Mouse (Mus musculus) heart, postnatal 0 days (tissue): ENCODE measurements at regions not wholly inside any gene's neighbourhood (a gene's known extent, or its start where the extent isn't known, plus 50 kb on each side); places are given as distances from the start of the nearest gene placed in this dataset.

ENCODE experiments used
- ATAC-seq: fragments of 200-750 bp; cut with Nextera tagmentation; 2 replicates; pipeline ENCODE4 v1.8.0; 2017; ENCODE audit warnings: low read depth, moderate number of reproducible peaks, moderate library complexity; ENCODE audit not compliant: insufficient read depth
- DNase-seq: peaks from one replicate; pipeline ENCODE4 v3.0.0-alpha.2; 2016; ENCODE audit warnings: low spot score
- H3K27ac ChIP-seq: fragments of 300-500 bp; sonication (generic); 2 replicates; pipeline ENCODE4 v1.5.1; 2014; ENCODE audit warnings: low read depth, mild to moderate bottlenecking
- H3K27me3 ChIP-seq: fragments of 300-500 bp; sonication (generic); 2 replicates; pipeline ENCODE4 v1.6.1; 2014; ENCODE audit warnings: low read length, mixed read lengths; ENCODE audit not compliant: control insufficient read depth, insufficient read depth
- H3K36me3 ChIP-seq: fragments of 300-500 bp; sonication (generic); replicated peaks from 2 replicates; pipeline ENCODE4 v1.6.1; 2014; ENCODE audit warnings: low read length, mixed read lengths; ENCODE audit not compliant: control insufficient read depth, insufficient read depth
- H3K4me1 ChIP-seq: fragments of 300-500 bp; sonication (generic); 2 replicates; pipeline ENCODE4 v1.6.1; 2014; ENCODE audit warnings: antibody characterized with exemption; ENCODE audit not compliant: control insufficient read depth, insufficient read depth
- H3K4me2 ChIP-seq: fragments of 300-500 bp; sonication (generic); 2 replicates; pipeline ENCODE4 v1.6.1; 2014; ENCODE audit warnings: low read depth, mild to moderate bottlenecking, low read length, moderate library complexity
- H3K4me3 ChIP-seq: fragments of 300-500 bp; sonication (generic); 2 replicates; pipeline ENCODE4 v1.5.1; 2014; ENCODE audit warnings: low read depth, low read length
- H3K9ac ChIP-seq: fragments of 300-500 bp; sonication (generic); replicated peaks from 2 replicates; pipeline ENCODE4 v1.6.1; 2014; ENCODE audit warnings: low read depth, low read length, mixed read lengths
- H3K9me3 ChIP-seq: fragments of 300-500 bp; sonication (generic); replicated peaks from 2 replicates; pipeline ENCODE4 v1.6.1; 2016; ENCODE audit warnings: low read length; ENCODE audit not compliant: control insufficient read depth
- CTCF ChIP-seq: IDR thresholded peaks from 2 replicates; pipeline ENCODE4 v1.5.1; 2016; ENCODE audit warnings: antibody characterized with exemption, control low read depth, low read depth
- EP300 ChIP-seq: IDR thresholded peaks from 2 replicates; pipeline ENCODE4 v1.6.1; 2016; ENCODE audit warnings: antibody characterized with exemption, low read depth
- WGBS: fragments of 180-500 bp; shearing (Covaris S2); extraction: QIAGEN DNeasy Blood & Tissue Kit; methylation state at CpG from one replicate; pipeline ENCODE4 v1.1.7; 2014; 5-methylcytosine and 5-hydroxymethylcytosine counted together

- Histone ChIP-seq H3K4me2 (no peak overlapping the region), H3K4me3 (no peak overlapping the region), H3K9me3 (peaks cover 7% of the 10 kb centered on the region; the same call in 1 of the 2 replicates), H3K27ac (no peak overlapping the region), H3K9ac (no peak overlapping the region), H3K36me3 (no peaks in the 10 kb centered on the region), H3K27me3 (no peaks in the 10 kb centered on the region), H3K4me1 (no peaks in the 10 kb centered on the region)
- DNase-seq = no peak
- no peak for TF ChIP-seq EP300
- no peak for TF ChIP-seq CTCF
- ATAC-seq = no peak
- WGBS = 81% methylated on average over 14 of the region's 14 CpGs
These were observed 112.6 kb upstream of the Tmc1 start for GRCm38 (mm10) chr19:21066432-21067113.

GRCm38 (mm10) chr19:21064902-21065301 lies 110.9 kb upstream of the Tmc1 start:
- no peak overlapping the region for H3K27ac ChIP-seq
- WGBS = 35% methylated on average over 3 of the region's 3 CpGs
- DNase-seq = no peak
- no peaks in the 10 kb centered on the region for H3K4me1 ChIP-seq
- no peaks in the 10 kb centered on the region for H3K36me3 ChIP-seq
- ATAC-seq = no peak
- no peak overlapping the region for H3K4me2 ChIP-seq
- H3K4me3 ChIP-seq = no peak overlapping the region
- no peaks in the 10 kb centered on the region for H3K9me3 ChIP-seq
- H3K27me3 ChIP-seq = no peaks in the 10 kb centered on the region
- no peak for TF ChIP-seq CTCF
- no peak for TF ChIP-seq EP300
- H3K9ac ChIP-seq = no peak overlapping the region

- H3K9ac ChIP-seq = no peak overlapping the region
- 77% methylated on average over 11 of the region's 11 CpGs for WGBS
- H3K9me3 ChIP-seq = no peaks in the 10 kb centered on the region
- H3K27me3 ChIP-seq = no peaks in the 10 kb centered on the region
- H3K36me3 ChIP-seq = no peaks in the 10 kb centered on the region
- DNase-seq = no peak
- no peak overlapping the region for H3K4me2 ChIP-seq
- no peak overlapping the region for H3K4me3 ChIP-seq
- TF ChIP-seq CTCF = no peak
- no peak for TF ChIP-seq EP300
- H3K4me1 ChIP-seq = no peaks in the 10 kb centered on the region
- H3K27ac ChIP-seq = no peak overlapping the region
- ATAC-seq = no peak
These were observed 99.9 kb upstream of the Tmc1 start for GRCm38 (mm10) chr19:21053597-21054544.

- DNase-seq (no peak), ATAC-seq (no peak)
- Histone ChIP-seq H3K27ac (no peak overlapping the region), H3K9me3 (no peaks in the 10 kb centered on the region), H3K4me1 (no peaks in the 10 kb centered on the region), H3K4me2 (no peak overlapping the region), H3K9ac (no peak overlapping the region), H3K4me3 (no peak overlapping the region), H3K36me3 (no peaks in the 10 kb centered on the region), H3K27me3 (no peaks in the 10 kb centered on the region)
- TF ChIP-seq EP300 (no peak), CTCF (no peak)
- 94% methylated on average over 3 of the region's 3 CpGs for WGBS
These were observed 98.8 kb upstream of the Tmc1 start for GRCm38 (mm10) chr19:21052771-21053170.

- Histone ChIP-seq H3K9me3 (no peaks in the 10 kb centered on the region), H3K9ac (no peak overlapping the region), H3K27ac (no peak overlapping the region), H3K36me3 (no peaks in the 10 kb centered on the region), H3K4me3 (no peak overlapping the region), H3K4me2 (no peak overlapping the region), H3K4me1 (no peaks in the 10 kb centered on the region), H3K27me3 (no peaks in the 10 kb centered on the region)
- TF ChIP-seq CTCF (no peak), EP300 (no peak)
- no peak for ATAC-seq
- DNase-seq = no peak
- WGBS = 63% methylated on average over 4 of the region's 4 CpGs
These were observed 97.9 kb upstream of the Tmc1 start for GRCm38 (mm10) chr19:21051872-21052271.
